Mouse (Mus musculus): ENCODE results near the gene Cct8.
"Not testable (repeated sequence)": the region's sequence is repeated elsewhere in the genome, so short reads cannot be mapped to it uniquely, and the experiment has no call there.

The Cct8 gene

DNA sequence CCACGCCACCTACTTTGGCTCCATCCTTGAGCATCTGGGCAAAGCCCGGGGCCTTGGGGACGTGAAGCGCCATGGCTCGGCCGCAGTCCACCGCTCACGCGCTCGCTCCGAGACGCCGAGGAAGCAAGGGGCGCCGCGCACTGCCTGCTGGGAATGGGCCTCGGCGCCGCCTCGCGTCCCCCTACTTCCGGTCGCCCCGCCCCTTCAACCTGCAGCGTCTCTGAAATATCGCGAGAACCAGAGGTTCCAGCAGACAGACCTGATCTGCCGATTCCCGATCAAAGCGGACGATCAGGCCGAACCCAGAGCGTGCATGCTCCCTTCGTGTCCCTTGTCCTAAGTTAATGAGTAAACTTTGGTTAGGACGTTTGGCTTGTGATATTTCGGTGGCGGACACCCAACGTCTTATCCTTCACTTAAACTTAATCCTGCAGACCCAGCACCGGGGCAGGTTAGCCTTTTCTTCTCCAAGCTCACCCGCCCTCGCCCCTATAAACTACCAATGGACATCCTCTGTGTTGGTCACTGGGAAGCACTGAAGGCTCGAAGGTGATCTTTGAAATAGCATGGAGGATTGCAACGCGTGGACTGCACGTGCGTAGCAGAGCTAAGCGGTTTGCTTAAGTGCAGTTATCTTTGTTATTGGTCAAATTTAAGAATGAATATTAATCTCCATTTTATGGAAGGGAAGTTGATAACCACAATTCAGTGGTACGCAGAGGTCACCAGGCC, at the start of gene Cct8:
TSS of gene Cct8 (minus strand) at position 158 of the 732 bp plus-strand sequence.
- CTCF ChIA-PET, result interaction anchor here (1.5 kb wide), 1 partner anchor 141 kb away, joined by 3 read pairs; no protein-coding TSS in a partner anchor

DNA sequence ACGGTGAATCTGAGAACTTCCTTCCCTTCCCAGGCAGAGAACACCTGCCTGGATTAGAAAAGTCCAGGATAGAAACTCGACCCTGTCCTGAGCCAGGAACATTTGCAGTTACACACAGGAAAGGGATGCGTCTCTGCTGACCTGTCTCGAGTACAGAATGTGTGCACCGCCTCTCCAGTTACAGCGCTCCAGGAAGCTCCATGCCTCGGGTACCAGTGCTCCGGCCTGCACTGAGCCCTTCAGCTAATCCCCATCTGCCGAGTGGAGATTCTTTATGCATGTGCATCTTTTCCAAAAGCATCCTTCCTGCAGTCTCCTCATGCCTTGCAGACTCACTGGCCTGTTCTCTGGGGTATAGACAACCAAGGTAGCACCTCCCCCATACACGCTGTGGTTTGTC, 33.1 kb upstream of the Cct8 start:
- CTCF ChIA-PET, result no interaction called here

- CTCF ChIA-PET, result no interaction called here
These were observed 32.0 kb upstream of the Cct8 start for GRCm38 (mm10) chr16:87527553-87528249.

DNA sequence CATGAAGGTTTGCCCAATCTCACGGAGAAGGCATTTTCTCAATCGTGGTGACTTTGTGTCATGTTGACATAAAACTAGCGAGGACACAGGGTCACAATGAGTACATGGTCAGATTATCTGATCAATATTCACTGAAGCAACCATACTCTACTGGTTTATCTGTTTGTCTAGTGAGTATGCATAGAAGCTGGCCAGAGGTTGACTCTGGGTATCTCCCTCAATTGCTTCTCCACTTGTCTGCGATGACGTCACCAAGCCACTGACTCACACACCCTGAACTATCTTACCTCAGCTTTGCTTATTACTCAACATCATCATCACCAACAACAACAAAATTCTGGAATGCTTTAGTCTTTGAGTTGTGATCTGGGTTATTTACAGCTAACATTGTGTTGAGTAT, 28.6 kb upstream of the Cct8 start:
- CTCF ChIA-PET, result no interaction called here

DNA sequence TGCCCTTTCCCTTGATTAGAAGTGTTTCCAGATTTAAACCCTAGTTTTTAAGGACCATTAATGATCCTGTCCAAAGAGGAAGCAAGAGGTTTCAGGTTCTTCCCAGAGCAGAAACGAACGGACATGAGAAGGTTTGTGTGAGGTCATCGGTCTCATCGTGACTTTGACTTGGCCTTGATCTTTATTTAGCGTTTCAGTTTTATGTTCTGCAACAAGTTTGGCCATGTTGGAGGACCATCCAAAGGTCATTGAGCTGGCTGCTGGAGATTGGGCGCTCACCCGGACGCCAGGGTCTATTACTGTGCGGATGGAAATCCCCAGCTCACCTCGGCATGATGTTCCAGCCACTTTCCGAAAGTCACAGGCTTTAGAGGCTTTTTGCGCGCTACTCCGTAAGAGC, 16.7 kb upstream of the Cct8 start:
- CTCF ChIA-PET, result no interaction called here

DNA sequence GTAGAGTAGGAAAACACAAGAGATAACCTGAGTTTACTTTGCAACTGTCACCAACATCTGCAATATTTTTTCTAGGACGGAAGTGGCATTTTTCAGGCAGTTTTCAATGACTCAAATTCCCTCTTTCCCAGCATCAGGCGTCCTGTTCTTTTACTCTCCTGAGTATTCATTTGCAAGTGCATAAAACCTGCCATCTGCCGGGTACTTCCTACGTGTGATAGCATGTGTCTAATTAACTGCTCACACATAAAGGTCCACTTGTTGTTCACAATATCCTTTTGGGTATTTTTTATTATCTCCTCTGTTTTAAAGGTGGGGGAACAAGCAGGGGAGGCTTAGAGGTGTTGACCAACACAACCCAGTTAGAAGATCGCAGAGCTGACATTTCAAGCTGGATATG, 16.0 kb upstream of the Cct8 start:
- CTCF ChIA-PET, result no interaction called here

- CTCF ChIA-PET, result no interaction called here
These were observed 5.8 kb upstream of the Cct8 start for GRCm38 (mm10) chr16:87501304-87502078.

GRCm38 (mm10) chr16:87499556-87499955, 3.9 kb upstream of the Cct8 start:
- CTCF ChIA-PET, result no interaction called here

DNA sequence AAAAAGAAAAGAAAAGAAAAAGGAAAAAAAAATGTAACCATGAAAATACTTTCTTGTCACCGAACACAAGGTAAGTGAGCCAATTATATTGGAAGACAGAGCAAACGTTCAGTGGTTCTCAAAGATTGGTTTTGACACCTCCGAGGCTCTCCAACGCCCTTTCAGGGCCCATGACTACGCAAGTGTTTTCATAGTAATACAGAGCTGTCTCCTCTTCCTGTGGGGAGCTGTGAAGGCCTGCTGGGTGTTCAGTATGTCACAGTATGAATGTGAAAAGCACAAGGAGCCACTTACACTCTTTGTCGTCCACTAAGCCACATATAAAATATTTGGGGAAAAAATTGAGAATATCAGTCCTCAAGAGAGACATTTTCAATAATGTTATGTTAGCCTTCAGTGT, 1.5 kb upstream of the Cct8 start:
- CTCF ChIA-PET, result interaction anchor here (0.6 kb wide), 1 partner anchor 1445 kb away, joined by 3 read pairs; no protein-coding TSS in a partner anchor

GRCm38 (mm10) chr16:87496728-87497127, 1.1 kb upstream of the Cct8 start:
- CTCF ChIA-PET, result interaction anchor here (0.6 kb wide), 1 partner anchor 1445 kb away, joined by 3 read pairs; no protein-coding TSS in a partner anchor

DNA sequence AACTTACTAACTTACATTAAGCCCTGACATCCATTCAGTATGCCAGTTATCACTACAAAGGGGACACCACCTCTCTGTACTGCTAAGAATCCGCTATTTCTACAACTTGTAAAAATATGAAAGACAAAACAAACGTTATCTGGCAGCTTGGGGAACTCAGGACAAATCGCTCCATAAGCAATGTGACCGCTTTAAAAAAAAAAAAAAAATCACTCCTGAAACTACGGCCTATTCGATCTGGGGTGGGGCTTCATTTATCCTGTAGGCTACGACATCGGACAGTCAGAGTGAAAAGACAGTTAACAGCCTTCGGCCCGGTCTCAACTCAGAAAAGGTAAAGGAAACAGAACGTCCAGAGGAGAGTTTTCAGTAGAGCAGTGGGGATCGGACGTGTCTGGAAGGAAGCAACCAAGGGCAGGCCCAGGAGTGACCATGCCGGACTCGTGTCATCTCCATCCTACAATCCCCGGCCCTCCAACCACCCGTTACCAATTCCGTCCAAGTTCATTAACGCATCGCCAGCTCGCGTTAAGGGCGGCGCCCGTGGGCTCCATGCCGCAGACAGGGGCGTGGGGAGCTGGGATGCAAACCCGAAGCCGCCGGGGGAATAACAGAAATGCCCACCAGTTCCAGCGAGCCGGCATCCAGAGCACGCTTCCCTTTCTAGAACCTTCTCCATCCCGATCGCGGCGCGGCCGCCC, 568 bp downstream of the Cct8 start:
- CTCF ChIA-PET, result interaction anchor here (1.5 kb wide), 1 partner anchor 140 kb away, joined by 3 read pairs; no protein-coding TSS in a partner anchor

DNA sequence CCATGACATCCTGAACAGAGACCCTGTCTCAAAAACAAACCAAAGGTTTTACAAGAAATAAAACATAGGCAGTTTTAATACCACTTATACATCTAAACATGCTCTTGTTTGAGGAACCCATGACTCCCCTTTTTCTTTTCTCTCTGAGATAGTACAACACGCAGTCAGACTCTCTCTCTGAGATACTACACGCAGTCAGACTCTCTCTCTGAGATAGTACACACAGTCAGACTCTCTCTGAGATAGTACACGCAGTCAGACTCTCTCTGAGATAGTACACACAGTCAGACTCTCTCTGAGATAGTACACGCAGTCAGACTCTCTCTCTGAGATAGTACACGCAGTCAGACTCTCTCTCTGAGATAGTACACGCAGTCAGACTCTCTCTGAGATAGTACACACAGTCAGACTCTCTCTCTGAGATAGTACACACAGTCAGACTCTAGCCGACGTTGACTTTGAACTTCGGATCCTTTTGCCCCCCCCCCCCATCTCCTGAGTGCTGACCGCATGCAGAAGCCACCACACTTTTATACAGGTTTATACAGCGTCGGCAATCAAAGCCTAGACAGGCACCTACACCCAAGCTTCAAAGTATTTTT, 3.4 kb downstream of the Cct8 start:
- CTCF ChIA-PET, result not testable (repeated sequence)

DNA sequence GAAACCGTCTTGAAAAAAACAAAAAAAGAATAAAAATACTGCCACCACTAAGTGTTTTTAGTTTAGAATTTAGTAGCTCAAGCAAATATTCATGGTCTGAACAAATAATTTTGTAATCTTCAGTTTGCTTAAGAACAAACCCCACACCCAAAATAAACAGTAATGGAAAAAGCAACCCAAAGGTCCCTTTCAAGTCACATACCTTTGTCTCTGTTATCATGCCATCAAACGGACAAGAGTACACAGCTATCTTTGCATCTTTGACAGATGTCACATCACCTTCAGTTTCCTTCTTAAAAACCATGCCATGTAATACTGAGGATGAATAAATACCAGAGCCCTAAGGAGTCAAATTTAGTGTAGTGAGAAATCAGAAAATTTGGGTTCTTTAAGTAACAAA, 7.1 kb downstream of the Cct8 start:
- CTCF ChIA-PET, result interaction anchor here (0.8 kb wide), 1 partner anchor 89 kb away, joined by 4 read pairs; no protein-coding TSS in a partner anchor

DNA sequence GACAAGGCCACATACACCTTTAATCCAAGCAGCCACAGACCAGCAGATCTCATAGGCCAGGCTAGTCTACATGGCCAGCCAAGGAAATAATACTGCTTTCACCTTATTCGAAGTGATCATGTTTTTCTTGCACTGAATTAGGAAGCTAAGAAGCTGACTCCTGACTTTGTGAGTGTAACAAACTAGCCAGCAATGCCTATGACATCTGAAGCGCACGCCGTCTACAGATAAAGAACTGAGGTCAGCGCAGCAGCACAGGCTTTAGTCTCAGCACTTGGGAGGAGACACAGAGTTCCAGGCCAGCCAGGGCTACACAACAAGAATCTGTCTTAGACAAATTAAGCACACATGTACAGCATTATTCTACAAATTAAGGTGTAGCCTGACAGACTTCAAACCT, 8.9 kb downstream of the Cct8 start:
- CTCF ChIA-PET, result no interaction called here

GRCm38 (mm10) chr16:87484367-87484766, 11.3 kb downstream of the Cct8 start:
- CTCF ChIA-PET, result no interaction called here

DNA sequence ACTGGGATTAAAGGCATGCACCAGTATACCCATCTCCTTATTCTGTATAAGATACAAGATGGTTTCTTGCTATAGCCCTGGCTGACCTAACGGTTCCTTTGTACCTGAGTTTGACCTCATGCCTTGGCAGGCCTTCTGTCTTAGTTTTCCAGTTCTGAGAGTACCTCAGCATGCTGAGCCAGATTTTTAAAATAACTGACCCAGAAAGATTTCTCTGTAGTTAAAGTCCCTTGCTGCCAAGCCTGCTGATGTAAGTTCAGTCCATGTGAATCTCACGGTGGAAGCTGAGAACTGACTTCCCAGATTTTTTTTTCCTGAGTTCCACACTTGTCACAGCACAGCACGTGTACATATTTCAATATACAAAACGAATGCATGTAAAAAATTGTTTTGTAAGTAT, 25.1 kb downstream of the Cct8 start:
- CTCF ChIA-PET, result no interaction called here

GRCm38 (mm10) chr16:87458752-87459151, 36.9 kb downstream of the Cct8 start:
- CTCF ChIA-PET, result interaction anchor here (0.7 kb wide), 1 partner anchor 17 kb away, joined by 4 read pairs; no protein-coding TSS in a partner anchor

- CTCF ChIA-PET, result no interaction called here
These were observed 40.5 kb downstream of the Cct8 start for GRCm38 (mm10) chr16:87455180-87455611.

GRCm38 (mm10) chr16:87454419-87455179, 41.1 kb downstream of the Cct8 start, which contains the start of gene Usp16:
TSS of gene Usp16 (plus strand) at chr16:87454703.
- CTCF ChIA-PET, result no interaction called here

GRCm38 (mm10) chr16:87453226-87453625, 42.4 kb downstream of the Cct8 start:
- CTCF ChIA-PET, result no interaction called here

Data from spleen, embryonic (tissue).